Mouse (Mus musculus) myocyte (in vitro differentiated cells): ENCODE measurements around the gene Ppp3r2. TPM values are rescaled to one million over a fixed set of nuclear protein-coding genes. Genes with fewer than 3 reads are reported as not detected.

Source experiments
- H3K27me3 ChIP-seq: one replicate; pipeline ENCODE4 v1.6.1; 2011; ENCODE audit not compliant: control insufficient read depth, insufficient read depth, insufficient read length
- H3K36me3 ChIP-seq: one replicate; pipeline ENCODE4 v1.6.1; 2011; ENCODE audit not compliant: control insufficient read depth, insufficient read depth
- H3K4me2 ChIP-seq: one replicate; pipeline ENCODE4 v1.6.1; 2011; ENCODE audit warnings: low read depth, control low read depth
- H3K4me3 ChIP-seq: one replicate; pipeline ENCODE4 v1.5.1; 2011; ENCODE audit warnings: mild to moderate bottlenecking, control low read depth, moderate library complexity
- H3K79me2 ChIP-seq: one replicate; pipeline ENCODE4 v1.6.1; 2011; ENCODE audit not compliant: control insufficient read depth, insufficient read depth
- H3ac ChIP-seq: one replicate; pipeline ENCODE4 v1.6.1; 2011; ENCODE audit not compliant: control insufficient read depth, insufficient read length
- CEBPB ChIP-seq: IDR thresholded peaks from 2 replicates; pipeline ENCODE4 v1.6.1; 2011; ENCODE audit warnings: mild to moderate bottlenecking, moderate library complexity; ENCODE audit not compliant: poor library complexity, insufficient read depth, severe bottlenecking
- E2F4 ChIP-seq: IDR thresholded peaks from one replicate; pipeline ENCODE4 v1.6.1; 2011; ENCODE audit warnings: mild to moderate bottlenecking, control low read depth, moderate library complexity; ENCODE audit not compliant: insufficient read depth
- MAX ChIP-seq: IDR thresholded peaks from one replicate; pipeline ENCODE4 v1.6.1; 2011; ENCODE audit warnings: low read depth, mild to moderate bottlenecking, control low read depth
- MYOD1 ChIP-seq, 3 experiments: IDR thresholded peaks; one replicate each; pipeline ENCODE4 v1.6.1; 2011; ENCODE audit warnings: control low read depth in 2 of 3, low read depth in 2 of 3, mild to moderate bottlenecking in 2 of 3, moderate library complexity in 1 of 3; ENCODE audit not compliant: insufficient read length in 2 of 3, control insufficient read depth in 1 of 3
- MYOG ChIP-seq, 3 experiments: IDR thresholded peaks; one replicate each; pipeline ENCODE4 v1.6.1; 2011; ENCODE audit warnings: control low read depth in 2 of 3, low read depth in 2 of 3, mild to moderate bottlenecking in 2 of 3; ENCODE audit not compliant: insufficient read length in 2 of 3, control insufficient read depth in 1 of 3, insufficient read depth in 1 of 3
- POLR2A ChIP-seq: IDR thresholded peaks from one replicate; pipeline ENCODE4 v1.6.1; 2011; ENCODE audit warnings: low read depth, mild to moderate bottlenecking, control low read depth, moderate library complexity; ENCODE audit not compliant: insufficient read length
- POLR2AphosphoS2 ChIP-seq: IDR thresholded peaks from one replicate; pipeline ENCODE4 v1.6.1; 2011; ENCODE audit warnings: low read depth, control low read depth; ENCODE audit not compliant: insufficient read length
- REST ChIP-seq: IDR thresholded peaks from one replicate; pipeline ENCODE4 v1.6.1; 2011; ENCODE audit warnings: mild to moderate bottlenecking, control low read depth, moderate library complexity; ENCODE audit not compliant: insufficient read depth, insufficient read length
- SRF ChIP-seq: IDR thresholded peaks from one replicate; pipeline ENCODE4 v1.6.1; 2011; ENCODE audit warnings: low read depth; ENCODE audit not compliant: control insufficient read depth, insufficient read length
- TCF12 ChIP-seq: IDR thresholded peaks from one replicate; pipeline ENCODE4 v1.6.1; 2011; ENCODE audit warnings: mild to moderate bottlenecking, control low read depth; ENCODE audit not compliant: poor library complexity, insufficient read depth, severe bottlenecking
- TCF3 ChIP-seq: IDR thresholded peaks from one replicate; pipeline ENCODE4 v1.6.1; 2011; ENCODE audit warnings: low read depth, control low read depth; ENCODE audit not compliant: insufficient read length
- USF1 ChIP-seq: IDR thresholded peaks from one replicate; pipeline ENCODE4 v1.6.1; 2011; ENCODE audit warnings: low read depth, mild to moderate bottlenecking, control low read depth, moderate library complexity
- polyA plus RNA-seq: library from polyadenylated mRNA; unstranded; fragments of >200 nt; fragmentation: generic; extraction: Trizol; gene quantifications from one replicate; pipeline ENCODE4 v1.2.1, GENCODE M21; 2012; ENCODE audit warnings: missing spikeins

The Ppp3r2 gene
- polyA plus RNA-seq, 1 experiment: not detected

GRCm38 (mm10) chr4:49631319-49632138 lies 50.3 kb downstream of the Ppp3r2 start, which contains the start of gene Rnf20:
Gene Rnf20, plus strand, starts transcription at chr4:49632006.
- Histone ChIP-seq H3K79me2 (peaks cover 27% of the 10 kb centered on the region), H3K4me3 (peak within 1 kb of the TSS; percentile 91), H3K27me3 (peaks cover under 1% of the 10 kb centered on the region), H3K36me3 (peaks cover 7% of the 10 kb centered on the region), H3K4me2 (peak within 1 kb of the TSS; percentile 74), H3ac (peak within 1 kb of the TSS; percentile 62)
- TF ChIP-seq MYOG (IDR thresholded peaks at IDR 0.05; ENCODE audit: control insufficient read depth in 1 of 3, insufficient read depth in 1 of 3, insufficient read length in 2 of 3, low read depth in 2 of 3) (peak in 1 of 3 experiments; percentile 9), REST (no peak), POLR2AphosphoS2 (peak; percentile 62), CEBPB (no peak), MYOD1 (IDR thresholded peaks at IDR 0.05; ENCODE audit: control insufficient read depth in 1 of 3, insufficient read length in 2 of 3, low read depth in 2 of 3) (peak in 1 of 3 experiments; percentile 21), TCF3 (no peak), MAX (no peak), E2F4 (no peak), TCF12 (no peak), USF1 (no peak), POLR2A (peak; percentile 73), SRF (peak; percentile 72)

- TF ChIP-seq POLR2AphosphoS2 (no peak), CEBPB (no peak)
- Histone ChIP-seq H3ac (no peak overlapping the region), H3K79me2 (peaks cover 17% of the 10 kb centered on the region)
These were observed 52.9 kb downstream of the Ppp3r2 start for GRCm38 (mm10) chr4:49628941-49629340.

More at GRCm38 (mm10) chr4:49628941-49629340, 52.9 kb downstream of the Ppp3r2 start:
- no peaks in the 10 kb centered on the region for H3K36me3 ChIP-seq
- no peak overlapping the region for H3K4me2 ChIP-seq
- H3K27me3 ChIP-seq: peaks cover 6% of the 10 kb centered on the region
- H3K4me3 ChIP-seq: no peak overlapping the region

Other genes with a start within 250 kb of the Ppp3r2 start
- gene Acnat1, start 208.1 kb downstream of the Ppp3r2 start, polyA plus RNA-seq: not detected
- not detected for gene Baat, start 175.5 kb downstream of the Ppp3r2 start, polyA plus RNA-seq
- 16.7 TPM for gene Mrpl50, start 160.9 kb downstream of the Ppp3r2 start, polyA plus RNA-seq
- gene Zfp189, start 160.8 kb downstream of the Ppp3r2 start, polyA plus RNA-seq: 1.4 TPM
- not detected for gene Aldob, start 132.5 kb downstream of the Ppp3r2 start, polyA plus RNA-seq
- gene Tmem246, start 84.1 kb downstream of the Ppp3r2 start, polyA plus RNA-seq: 2.2 TPM
- gene Rnf20, start 50.0 kb downstream of the Ppp3r2 start, polyA plus RNA-seq: 25.5 TPM
- 0.02 TPM for gene Grin3a, start 163.7 kb upstream of the Ppp3r2 start, polyA plus RNA-seq